Mouse (Mus musculus) brain, embryonic 14.5 days (tissue): Measurements from ENCODE around the gene Dmwd.

Source experiments
- CTCF ChIP-seq: fragments of 200-500 bp; IDR thresholded peaks from 2 replicates; pipeline ENCODE4 v1.5.1; 2012; ENCODE audit warnings: inconsistent platforms, mild to moderate bottlenecking, moderate library complexity, borderline replicate concordance; ENCODE audit not compliant: insufficient read depth, insufficient read length; ENCODE audit errors: extremely low read depth
- POLR2A ChIP-seq: fragments of 200-500 bp; IDR thresholded peaks from 2 replicates; pipeline ENCODE4 v1.6.1; 2012; ENCODE audit warnings: mild to moderate bottlenecking, inconsistent platforms, borderline replicate concordance; ENCODE audit not compliant: poor library complexity, insufficient read depth, insufficient read length, severe bottlenecking; ENCODE audit errors: extremely low read depth

DNA sequence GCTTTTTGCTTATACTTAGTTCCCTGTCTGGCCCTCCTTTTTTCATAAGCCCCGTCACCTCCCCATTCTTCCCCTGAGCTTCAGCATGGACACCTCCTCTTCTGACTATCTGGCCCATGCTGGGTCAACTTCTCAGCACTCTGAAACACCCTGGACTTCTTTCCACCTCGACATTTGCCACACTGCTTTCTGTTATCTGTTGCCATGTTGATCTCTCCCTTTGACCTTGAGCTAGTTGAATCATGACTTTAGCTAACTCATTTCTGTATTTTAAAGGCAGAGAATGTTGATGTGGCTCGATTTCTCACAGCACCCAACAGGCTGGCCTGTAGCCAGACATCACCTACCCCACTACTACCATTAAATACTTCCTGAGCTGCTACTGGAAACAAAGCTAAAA is 31.4 kb downstream of the Dmwd start:
- TF ChIP-seq POLR2A (no peak), CTCF (no peak)
